Mouse (Mus musculus) mouse trophoblast stem cell (cell line): Measurements from ENCODE around the gene Hus1b.

Experiments
- in situ Hi-C, 2 experiments: fragments of 300-500 bp; cut with MseI, MboI; formaldehyde crosslinking; loops; 2 replicates in 1 of 2; 3 replicates in 1 of 2; pipeline ENCODE4 v1.15.1; 2025

Hus1b gene

DNA sequence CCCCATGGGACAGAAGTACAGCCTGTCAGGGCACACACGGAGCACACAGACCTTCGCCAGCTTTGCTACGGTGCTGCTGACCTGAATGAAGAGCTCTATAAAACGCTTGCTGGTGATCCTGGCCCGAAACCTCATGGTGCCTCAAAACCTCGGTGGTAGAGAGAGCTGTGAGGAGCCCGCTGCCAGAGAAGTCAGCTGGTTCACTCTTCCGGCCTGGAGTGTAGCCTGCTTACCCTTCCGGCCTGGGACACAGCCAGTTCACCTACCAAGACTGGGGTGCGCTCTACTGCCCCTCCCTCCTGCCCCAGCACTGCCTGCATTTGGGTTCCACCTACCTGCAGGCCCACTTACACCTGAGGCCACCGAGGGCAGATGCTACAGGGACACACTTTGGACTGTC, at the start of gene Hus1b:
Gene Hus1b (minus strand): TSS at position 220 of the 400 bp plus-strand sequence.
- in situ Hi-C loops = no loop called here

GRCm38 (mm10) chr13:30994249-30994858, 46.8 kb upstream of the Hus1b start:
- in situ Hi-C loops = loop anchor here (25.0 kb wide), 1 partner anchor 432 kb away; no protein-coding TSS in a partner anchor

GRCm38 (mm10) chr13:30993819-30994218, 46.3 kb upstream of the Hus1b start:
- in situ Hi-C loops = loop anchor here (25.0 kb wide), 1 partner anchor 432 kb away; no protein-coding TSS in a partner anchor

- in situ Hi-C loops = loop anchor here (25.0 kb wide), 1 partner anchor 428 kb away; no protein-coding TSS in a partner anchor
Measured at GRCm38 (mm10) chr13:30990233-30990632, 42.7 kb upstream of the Hus1b start.

- in situ Hi-C loops = loop anchor here (25.0 kb wide), 1 partner anchor 427 kb away; no protein-coding TSS in a partner anchor
Measured at GRCm38 (mm10) chr13:30989710-30990109, 42.2 kb upstream of the Hus1b start.

- in situ Hi-C loops = loop anchor here (25.0 kb wide), 1 partner anchor 425 kb away; no protein-coding TSS in a partner anchor
Measured at GRCm38 (mm10) chr13:30987686-30988085, 40.1 kb upstream of the Hus1b start.

DNA sequence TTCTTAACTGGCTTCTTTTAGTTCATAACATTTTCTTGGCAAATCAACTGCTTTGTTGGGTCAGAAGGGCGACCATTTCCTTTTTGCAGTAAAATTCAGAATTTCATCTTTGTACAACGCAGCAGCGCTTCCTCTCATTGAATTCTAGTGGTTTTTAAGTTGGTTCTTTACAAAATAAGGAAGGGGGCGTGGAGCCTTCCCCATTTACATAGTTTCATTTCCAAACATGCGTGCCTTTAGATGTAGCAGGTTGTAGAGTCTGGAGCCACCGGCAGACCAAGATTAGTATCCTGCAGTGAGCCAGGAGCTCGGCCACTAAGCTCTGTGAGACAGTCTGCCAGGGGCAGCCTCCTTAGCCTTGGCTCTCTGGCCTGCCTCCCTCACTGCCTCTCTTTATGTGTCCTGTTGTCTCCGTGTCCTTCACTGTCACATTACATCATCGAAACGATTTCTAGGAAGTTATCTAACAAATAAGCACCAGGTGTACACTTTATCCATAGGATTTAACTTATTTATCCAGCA, 39.4 kb upstream of the Hus1b start:
- in situ Hi-C loops = loop anchor here (25.0 kb wide), 1 partner anchor 425 kb away; no protein-coding TSS in a partner anchor

DNA sequence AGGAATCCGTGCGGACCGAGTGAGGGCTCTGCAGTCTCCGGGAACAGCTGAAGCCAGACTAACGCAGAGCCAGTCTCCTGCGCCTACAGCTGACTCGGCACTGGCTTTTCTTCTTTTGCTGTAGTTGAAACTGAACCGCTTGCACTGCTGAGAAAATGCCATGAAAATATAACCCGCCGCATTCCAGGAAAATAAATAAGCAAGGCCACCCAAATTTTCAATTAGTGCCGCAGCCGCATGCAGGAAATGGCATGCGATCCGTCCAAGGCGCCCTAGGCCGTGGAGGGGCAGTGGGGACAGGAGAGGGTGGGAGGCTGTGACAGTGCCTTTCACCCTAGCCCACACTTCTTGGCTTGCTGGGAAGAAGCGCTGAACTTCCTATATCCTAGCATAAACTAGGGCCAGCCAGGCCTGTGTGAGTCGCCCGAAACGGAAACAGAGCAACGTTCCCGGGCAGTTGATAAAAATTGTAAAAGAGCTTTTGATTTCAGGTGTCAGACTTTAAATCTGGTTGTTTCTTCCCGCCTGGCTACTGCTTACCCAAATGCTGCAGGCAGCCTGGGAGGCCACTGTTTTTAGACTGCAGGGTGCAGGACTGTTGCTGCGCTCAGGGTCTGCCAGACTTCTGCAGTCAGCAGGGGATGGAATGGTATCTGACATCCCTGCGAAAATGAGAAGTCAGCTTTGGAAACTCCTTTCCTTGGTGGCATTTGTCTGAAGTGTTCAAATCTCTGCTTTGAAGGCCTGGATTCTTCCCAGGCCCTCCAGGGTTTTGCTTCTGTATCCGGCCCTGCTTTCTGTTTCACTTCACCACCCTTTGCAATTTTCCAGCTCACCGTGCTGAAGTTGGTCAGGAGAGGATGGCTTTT, 38.3 kb upstream of the Hus1b start:
- in situ Hi-C loops = loop anchor here (25.0 kb wide), 1 partner anchor 424 kb away; no protein-coding TSS in a partner anchor

DNA sequence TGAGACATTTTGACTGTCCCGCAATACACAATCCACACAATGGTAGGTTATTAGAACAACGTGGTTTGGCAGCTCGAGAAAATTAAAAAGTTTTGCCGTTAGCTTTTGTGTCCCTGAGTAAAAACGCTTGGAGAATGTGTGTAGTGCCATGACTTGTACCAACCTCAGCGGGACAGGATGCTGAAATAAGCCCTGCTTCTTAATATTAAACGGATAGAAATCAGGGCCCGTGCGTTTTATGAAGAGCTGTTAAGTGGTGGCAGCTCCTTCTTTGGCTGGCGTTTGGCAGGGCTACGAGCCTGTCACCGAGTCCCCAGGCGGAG, 37.7 kb upstream of the Hus1b start:
- in situ Hi-C loops = loop anchor here (25.0 kb wide), 1 partner anchor 423 kb away; no protein-coding TSS in a partner anchor

GRCm38 (mm10) chr13:30981666-30982065, 34.1 kb upstream of the Hus1b start:
- in situ Hi-C loops = loop anchor here (5.0 to 25.0 kb wide), 2 partner anchors 94 to 419 kb away; no protein-coding TSS in a partner anchor

DNA sequence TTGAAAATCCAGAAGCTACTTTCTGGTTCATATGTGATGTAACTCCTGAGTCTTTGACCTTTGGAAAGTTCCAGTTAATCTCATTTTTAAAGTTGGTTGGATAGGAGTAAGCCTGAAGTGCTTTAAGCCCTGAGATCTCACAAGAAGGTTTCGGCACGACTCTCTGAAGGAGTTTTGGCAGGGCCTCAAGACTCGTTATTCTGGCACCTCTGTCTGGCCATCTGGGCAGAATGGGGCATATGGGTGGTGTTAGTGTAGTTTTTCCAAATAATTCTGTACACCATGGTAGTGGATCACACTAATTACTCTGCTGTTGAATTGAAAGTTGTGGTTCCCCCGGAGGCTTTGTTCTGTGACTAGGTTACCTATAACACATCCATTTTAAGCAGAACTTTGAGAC, 30.7 kb upstream of the Hus1b start:
- in situ Hi-C loops = loop anchor here (25.0 kb wide), 1 partner anchor 416 kb away; no protein-coding TSS in a partner anchor

GRCm38 (mm10) chr13:30976536-30977084, 29.1 kb upstream of the Hus1b start:
- in situ Hi-C loops = loop anchor here (25.0 kb wide), 1 partner anchor 414 kb away; no protein-coding TSS in a partner anchor

DNA sequence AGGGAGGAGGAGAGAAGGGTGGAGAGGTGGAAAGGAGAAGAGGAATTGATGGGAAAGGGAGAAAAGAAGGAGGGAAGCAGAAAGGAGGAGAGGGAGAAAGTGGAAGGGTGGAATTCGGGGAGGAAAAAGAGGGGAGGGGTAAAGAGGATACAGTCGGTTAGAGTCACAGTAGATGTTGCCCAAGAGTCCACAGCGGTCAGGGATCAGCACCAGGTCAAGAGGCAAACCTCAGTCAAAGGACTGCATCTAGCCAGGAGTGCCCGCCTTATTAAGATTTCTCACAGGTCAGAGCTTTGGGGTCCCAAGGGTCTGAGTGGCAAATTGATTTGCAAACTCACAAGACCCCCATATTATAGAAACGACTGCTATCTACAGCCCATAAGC, 26.7 kb upstream of the Hus1b start:
- in situ Hi-C loops = no loop called here

DNA sequence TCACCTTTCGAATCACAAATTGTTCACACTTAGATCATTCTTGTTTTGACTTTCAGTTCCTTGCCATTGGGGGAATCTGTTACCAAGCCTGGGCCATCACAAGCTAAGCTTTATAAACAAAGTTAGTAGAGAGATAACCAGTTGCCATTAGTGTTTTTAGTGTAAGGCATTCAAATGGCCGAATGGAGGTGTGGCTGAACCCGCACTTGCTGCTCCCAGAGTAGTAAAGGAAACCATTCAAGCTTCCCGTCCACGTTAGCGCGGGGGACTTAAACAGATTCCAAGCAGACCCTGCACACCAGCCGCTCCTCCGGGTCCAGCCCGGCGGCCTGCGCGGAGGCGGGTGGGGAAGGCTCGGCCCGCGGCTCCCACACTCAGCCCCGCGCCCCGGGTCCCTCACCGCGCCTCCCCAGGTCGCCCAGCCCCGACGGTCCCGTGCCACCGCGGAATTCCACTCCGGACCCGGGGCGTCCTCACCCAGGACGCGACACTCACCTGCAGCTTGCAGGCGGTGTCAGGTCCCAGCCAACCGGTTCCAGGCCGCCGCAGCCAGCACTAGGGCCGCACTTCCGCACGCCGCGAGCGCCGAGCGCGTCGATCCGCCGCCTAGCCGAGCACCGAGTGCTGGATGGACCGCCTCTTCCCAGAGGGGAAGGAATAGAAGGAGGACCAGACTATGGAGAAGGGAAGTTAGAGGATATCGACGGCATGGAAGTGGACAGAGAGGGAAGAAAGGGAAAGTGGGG, 26.1 kb upstream of the Hus1b start, which contains the start of the genes Exoc2 and Gm5447:
Gene Exoc2 (minus strand): TSS at position 593 of the 746 bp plus-strand sequence.
Gene Gm5447 (plus strand): TSS at position 704 of the 746 bp plus-strand sequence.
- in situ Hi-C loops = no loop called here

GRCm38 (mm10) chr13:30972102-30972501, 24.5 kb upstream of the Hus1b start:
- in situ Hi-C loops = no loop called here

DNA sequence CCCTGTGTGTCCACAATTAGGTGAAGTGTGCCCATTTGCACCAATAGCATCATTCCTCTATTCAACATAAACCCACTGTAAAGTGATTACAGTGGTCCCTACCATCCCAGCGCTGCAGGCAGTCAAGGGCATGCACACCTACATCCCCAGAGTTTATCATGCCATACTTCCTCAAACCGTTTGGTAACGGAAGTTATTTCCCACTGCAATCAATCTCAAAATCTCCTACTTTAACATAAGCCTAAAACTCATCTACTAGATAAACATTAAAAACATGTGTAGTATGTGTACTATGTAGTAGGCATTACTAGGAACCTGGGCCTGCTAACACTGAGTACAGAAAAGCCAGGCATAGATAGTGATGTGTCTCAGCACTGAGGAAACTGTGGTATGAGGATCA, 23.5 kb upstream of the Hus1b start:
- in situ Hi-C loops = no loop called here

- in situ Hi-C loops = no loop called here
Measured at GRCm38 (mm10) chr13:30968311-30968710, 20.8 kb upstream of the Hus1b start.

DNA sequence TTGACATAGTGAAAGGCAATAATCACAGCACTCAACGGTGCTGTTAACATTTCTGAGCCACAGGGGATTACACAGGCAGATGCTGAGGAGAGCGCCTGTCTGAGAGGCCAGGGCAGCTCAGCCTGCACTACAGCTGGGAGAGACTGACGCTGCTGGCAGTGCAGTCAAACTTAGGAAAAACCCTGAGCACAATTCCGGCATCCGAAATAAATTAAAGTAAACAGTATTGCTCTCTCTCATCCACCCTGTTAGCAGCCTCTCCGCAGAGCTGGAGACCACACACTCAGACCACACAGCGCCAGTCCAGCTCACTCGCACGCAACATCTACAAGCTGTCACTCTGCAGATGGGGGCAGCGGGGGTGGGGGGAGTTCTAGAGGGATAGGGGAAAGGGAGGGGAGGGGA, 18.9 kb upstream of the Hus1b start:
- in situ Hi-C loops = no loop called here

DNA sequence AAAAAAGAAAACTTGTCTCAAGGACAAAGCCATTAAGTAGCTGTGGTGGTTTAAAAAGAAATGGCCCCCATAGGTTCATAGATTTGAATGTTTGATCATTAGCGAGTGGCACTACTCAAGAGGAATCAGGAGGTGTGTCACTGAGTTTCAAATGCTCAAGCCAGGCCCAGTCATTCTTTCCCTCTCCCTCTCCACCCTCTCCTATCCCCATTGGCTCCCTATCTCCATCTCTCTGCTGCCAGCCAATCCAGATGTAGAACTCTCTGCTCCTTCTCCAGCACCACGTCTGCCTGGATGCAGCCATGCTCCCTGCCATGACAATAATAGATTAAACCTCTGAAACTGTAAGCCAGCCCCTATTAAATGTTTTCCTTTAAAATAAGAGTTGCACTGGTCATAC, 14.4 kb upstream of the Hus1b start:
- in situ Hi-C loops = no loop called here

- in situ Hi-C loops = no loop called here
Measured at GRCm38 (mm10) chr13:30960714-30961113, 13.2 kb upstream of the Hus1b start.

- in situ Hi-C loops = no loop called here
Measured at GRCm38 (mm10) chr13:30953580-30953979, 6.0 kb upstream of the Hus1b start.
